Mouse (Mus musculus) E14TG2a.4 (cell line): ENCODE measurements around the gene Ttll13.

Source experiments
- H3K27me3 ChIP-seq: 2 replicates; pipeline ENCODE4 v1.6.1; 2014; ENCODE audit warnings: low read length, control low read depth; ENCODE audit not compliant: insufficient read depth
- H3K36me3 ChIP-seq: 2 replicates; pipeline ENCODE4 v1.6.1; 2014; ENCODE audit warnings: low read length, control low read depth; ENCODE audit not compliant: insufficient read depth
- H3K4me1 ChIP-seq: replicated peaks from 2 replicates; pipeline ENCODE4 v1.6.1; 2014; ENCODE audit warnings: low read depth, low read length, control low read depth
- H3K4me3 ChIP-seq: replicated peaks from 2 replicates; pipeline ENCODE4 v1.5.1; 2014; ENCODE audit warnings: mild to moderate bottlenecking, low read length
- H3K9me3 ChIP-seq: 2 replicates; pipeline ENCODE4 v1.6.1; 2014; ENCODE audit warnings: low read length, control low read depth
- CTCF ChIP-seq: conservative IDR thresholded peaks from 2 replicates; pipeline ENCODE4 v1.5.1; 2014; ENCODE audit warnings: low read length
- NANOG ChIP-seq: IDR thresholded peaks from 2 replicates; pipeline ENCODE4 v1.6.1; 2014; ENCODE audit warnings: borderline replicate concordance, low read length, mixed read lengths
- POU5F1 ChIP-seq: IDR thresholded peaks from 2 replicates; pipeline ENCODE4 v1.6.1; 2014; ENCODE audit warnings: low read length, borderline replicate concordance

Ttll13 gene

GRCm38 (mm10) chr7:80201888-80202540 lies 44.2 kb upstream of the Ttll13 start:
- peaks cover 90% of the 10 kb centered on the region for H3K4me1 ChIP-seq
- no peaks in the 10 kb centered on the region for H3K27me3 ChIP-seq
- peaks cover 75% of the 10 kb centered on the region for H3K36me3 ChIP-seq
- H3K9me3 ChIP-seq, result no peaks in the 10 kb centered on the region
- TF ChIP-seq POU5F1 (no peak), CTCF (no peak), NANOG (no peak)
- H3K4me3 ChIP-seq, result peak overlapping the region; percentile 94

GRCm38 (mm10) chr7:80202961-80203360 lies 43.2 kb upstream of the Ttll13 start:
- no peak for TF ChIP-seq NANOG
- no peaks in the 10 kb centered on the region for H3K27me3 ChIP-seq

GRCm38 (mm10) chr7:80203638-80204096 lies 42.5 kb upstream of the Ttll13 start:
- Histone ChIP-seq H3K9me3 (no peaks in the 10 kb centered on the region), H3K4me3 (peak overlapping the region; percentile 94; the same call in 1 of the 2 replicates), H3K36me3 (peaks cover 90% of the 10 kb centered on the region), H3K27me3 (no peaks in the 10 kb centered on the region), H3K4me1 (peaks cover 98% of the 10 kb centered on the region)
- TF ChIP-seq CTCF (no peak), POU5F1 (no peak), NANOG (no peak)

More at GRCm38 (mm10) chr7:80202961-80203360, 43.2 kb upstream of the Ttll13 start:
- peaks cover 83% of the 10 kb centered on the region for H3K36me3 ChIP-seq
- no peaks in the 10 kb centered on the region for H3K9me3 ChIP-seq
- H3K4me3 ChIP-seq, result peak overlapping the region; percentile 94
- H3K4me1 ChIP-seq, result peaks cover 90% of the 10 kb centered on the region

GRCm38 (mm10) chr7:80204362-80204761 lies 41.8 kb upstream of the Ttll13 start:
- Histone ChIP-seq H3K4me3 (no peak overlapping the region; the same call in 1 of the 2 replicates), H3K36me3 (peaks cover 94% of the 10 kb centered on the region), H3K27me3 (no peaks in the 10 kb centered on the region), H3K4me1 (peaks cover 100% of the 10 kb centered on the region), H3K9me3 (no peaks in the 10 kb centered on the region)
- TF ChIP-seq NANOG (no peak), CTCF (no peak), POU5F1 (no peak)

GRCm38 (mm10) chr7:80204961-80205360 lies 41.2 kb upstream of the Ttll13 start:
- H3K4me1 ChIP-seq, result peaks cover 100% of the 10 kb centered on the region
- peaks cover 99% of the 10 kb centered on the region for H3K36me3 ChIP-seq
- 0 out of 2 replicates have a peak overlapping the region, but pooled peaks have one; percentile 59 for H3K4me3 ChIP-seq
- TF ChIP-seq NANOG (no peak), POU5F1 (no peak), CTCF (no peak)
- no peaks in the 10 kb centered on the region for H3K27me3 ChIP-seq
- no peaks in the 10 kb centered on the region for H3K9me3 ChIP-seq

GRCm38 (mm10) chr7:80205705-80206589 lies 40.2 kb upstream of the Ttll13 start:
- peaks cover 99% of the 10 kb centered on the region for H3K36me3 ChIP-seq
- H3K4me3 ChIP-seq, result peak overlapping the region; percentile 59
- TF ChIP-seq POU5F1 (no peak), CTCF (no peak), NANOG (no peak)
- no peaks in the 10 kb centered on the region for H3K9me3 ChIP-seq
- H3K27me3 ChIP-seq, result no peaks in the 10 kb centered on the region
- peaks cover 100% of the 10 kb centered on the region for H3K4me1 ChIP-seq

- TF ChIP-seq CTCF (no peak), NANOG (no peak), POU5F1 (no peak)
- Histone ChIP-seq H3K9me3 (no peaks in the 10 kb centered on the region), H3K27me3 (no peaks in the 10 kb centered on the region), H3K4me1 (peaks cover 98% of the 10 kb centered on the region), H3K4me3 (peak overlapping the region; percentile 59), H3K36me3 (peaks cover 97% of the 10 kb centered on the region)
Observed at GRCm38 (mm10) chr7:80207314-80207731, 38.9 kb upstream of the Ttll13 start.

- Histone ChIP-seq H3K4me1 (peaks cover 96% of the 10 kb centered on the region), H3K9me3 (no peaks in the 10 kb centered on the region), H3K4me3 (peak overlapping the region; percentile 59), H3K27me3 (no peaks in the 10 kb centered on the region), H3K36me3 (peaks cover 97% of the 10 kb centered on the region)
- TF ChIP-seq POU5F1 (no peak), CTCF (no peak), NANOG (no peak)
Observed at GRCm38 (mm10) chr7:80208026-80208642, 38.0 kb upstream of the Ttll13 start.
